Mouse (Mus musculus) R1 (cell line): Measurements from ENCODE around the gene Mtmr3.

ENCODE experiments used
- DNase-seq: peaks from one replicate; pipeline ENCODE4 v3.0.0-alpha.2; 2018; ENCODE audit warnings: low read depth, low spot score

The Mtmr3 gene

DNA sequence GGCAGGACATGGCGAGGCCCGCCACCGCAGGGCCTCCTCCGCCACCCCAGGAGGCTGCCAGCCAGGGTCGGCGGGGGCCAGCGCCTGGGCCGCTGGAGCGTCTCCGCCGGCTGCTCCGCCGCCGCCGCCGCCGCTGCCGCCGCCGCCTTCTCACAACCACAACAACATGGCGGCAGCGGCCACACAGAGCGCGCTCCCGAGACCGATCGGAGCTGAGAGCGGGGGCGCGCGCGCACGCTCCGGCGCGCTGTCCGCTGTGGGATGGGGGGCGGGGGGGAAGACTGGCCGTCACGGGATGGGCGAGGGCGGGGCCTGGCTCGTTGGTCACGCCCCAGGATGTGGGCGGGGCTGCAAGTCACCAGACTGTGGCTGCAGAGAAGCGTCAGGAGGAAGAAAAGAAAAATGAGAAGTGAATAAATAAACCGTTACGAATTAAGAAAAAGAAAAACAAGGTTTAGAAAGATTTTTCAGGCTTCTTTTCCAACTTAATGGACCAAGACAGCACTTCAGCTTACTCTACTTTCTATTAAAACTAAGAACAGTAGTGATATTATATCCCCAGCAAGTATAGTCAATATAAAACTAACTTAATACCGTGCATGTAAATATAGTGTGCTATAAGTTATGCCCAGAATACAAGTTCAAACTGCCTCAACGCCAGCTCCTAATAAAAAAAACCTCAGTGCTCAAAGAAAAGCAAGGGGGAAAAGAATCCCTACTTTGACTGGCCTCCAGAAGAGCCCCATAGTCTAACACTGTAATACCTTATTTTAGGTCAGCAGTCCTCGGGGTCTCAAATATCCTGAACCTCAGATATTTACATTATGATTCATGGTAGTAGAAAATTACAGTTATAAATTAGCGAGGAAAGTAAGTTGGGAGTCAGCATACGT, at the start of gene Mtmr3:
Mtmr3 (minus strand) TSS at position 256 of the 893 bp plus-strand sequence.
- peak; percentile 94 for DNase-seq

DNA sequence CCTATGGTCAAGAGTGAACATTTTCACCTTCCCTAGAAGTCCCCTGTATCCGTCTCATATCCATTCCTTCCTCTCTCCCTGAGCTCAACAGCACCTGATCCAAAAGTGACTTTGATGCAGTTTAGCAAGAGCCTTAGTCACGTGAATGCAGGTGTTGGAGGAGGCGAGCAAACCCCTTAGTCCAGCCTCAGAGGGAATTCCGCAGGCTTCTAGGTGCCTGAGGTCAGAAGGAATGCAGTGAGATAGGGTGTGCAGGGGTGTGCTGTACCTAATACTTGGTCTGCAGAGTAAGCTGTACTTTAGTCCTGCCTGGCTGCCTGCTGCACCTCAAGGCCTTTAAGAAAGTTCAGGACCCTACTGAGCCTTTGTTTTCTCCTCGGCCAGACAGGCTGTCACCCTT, 49.1 kb upstream of the Mtmr3 start:
- peak; percentile 76 for DNase-seq

DNA sequence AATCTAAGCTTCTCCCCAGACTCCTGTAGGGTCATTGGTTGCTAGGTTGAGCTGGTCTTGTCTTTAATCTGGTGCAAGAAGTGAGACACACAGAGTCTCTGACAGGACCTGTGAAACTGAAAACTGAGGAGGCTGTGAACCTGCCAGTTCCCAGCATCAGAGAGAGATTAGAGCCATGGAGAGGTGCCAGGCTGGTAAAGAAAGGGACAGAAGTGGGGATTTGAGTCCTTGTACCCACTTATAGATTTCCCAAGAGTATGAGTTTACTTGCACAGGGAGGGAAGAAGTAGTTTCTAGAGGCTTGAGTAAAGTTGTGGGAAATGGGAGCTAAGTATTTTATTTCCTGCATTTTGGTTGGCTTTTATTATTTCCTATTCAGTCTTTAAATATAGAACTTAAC, 46.5 kb upstream of the Mtmr3 start:
- DNase-seq = no peak

DNA sequence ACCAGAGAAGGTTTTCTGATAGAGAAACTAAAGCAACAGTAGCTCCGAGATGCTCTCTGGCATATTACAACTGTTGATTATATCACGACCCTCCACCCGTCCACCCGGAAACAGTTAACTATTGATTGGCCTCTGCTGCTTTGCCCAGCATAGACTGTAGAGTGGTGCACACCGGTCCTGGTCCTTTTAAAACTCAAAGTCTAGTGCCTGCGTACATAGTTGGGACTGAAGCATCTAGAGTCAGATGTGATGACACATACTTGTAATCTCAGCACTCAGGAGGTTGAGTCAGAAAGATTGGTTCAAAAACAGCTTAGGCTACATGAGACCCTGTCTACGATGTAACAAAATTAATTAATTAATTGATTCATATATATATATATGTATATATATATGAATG, 43.6 kb upstream of the Mtmr3 start:
- no peak for DNase-seq

DNA sequence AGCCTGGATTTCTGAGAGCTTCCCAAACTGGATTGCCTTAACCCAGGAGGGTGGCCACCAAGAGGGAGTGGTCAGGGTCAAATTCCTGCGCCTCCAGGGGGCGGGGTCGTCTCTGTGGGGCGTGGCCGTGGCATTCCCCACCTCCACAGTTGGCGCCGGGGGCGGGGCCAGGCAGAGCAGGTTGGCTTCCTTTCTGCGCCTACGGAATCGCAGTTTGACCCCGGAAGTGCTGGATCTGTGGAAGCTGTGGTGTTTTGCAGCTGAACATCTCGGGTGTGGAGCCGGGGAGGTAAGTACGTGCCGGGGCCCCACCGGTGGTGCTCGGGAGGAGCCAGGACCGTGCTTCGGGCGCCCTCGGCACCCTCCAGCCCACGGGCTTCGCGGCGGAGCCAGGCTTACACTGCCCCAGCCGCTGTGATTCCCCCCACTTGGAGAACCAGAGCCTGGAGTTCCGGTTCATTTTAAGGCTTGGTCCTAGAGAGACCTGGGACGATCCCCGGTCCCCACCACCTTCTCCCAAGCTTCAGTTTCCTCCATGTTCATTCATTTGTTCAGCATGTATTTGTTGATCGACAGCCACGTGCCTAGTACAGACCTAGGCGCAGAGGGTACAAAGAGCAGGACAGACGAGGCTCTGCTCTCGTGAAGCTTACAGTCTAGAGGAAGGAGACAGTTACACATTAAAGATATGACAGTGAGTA, 43.0 kb upstream of the Mtmr3 start, which contains the start of gene Ascc2:
Ascc2 (plus strand) TSS at position 214 of the 701 bp plus-strand sequence.
- peak; percentile 96 for DNase-seq

DNA sequence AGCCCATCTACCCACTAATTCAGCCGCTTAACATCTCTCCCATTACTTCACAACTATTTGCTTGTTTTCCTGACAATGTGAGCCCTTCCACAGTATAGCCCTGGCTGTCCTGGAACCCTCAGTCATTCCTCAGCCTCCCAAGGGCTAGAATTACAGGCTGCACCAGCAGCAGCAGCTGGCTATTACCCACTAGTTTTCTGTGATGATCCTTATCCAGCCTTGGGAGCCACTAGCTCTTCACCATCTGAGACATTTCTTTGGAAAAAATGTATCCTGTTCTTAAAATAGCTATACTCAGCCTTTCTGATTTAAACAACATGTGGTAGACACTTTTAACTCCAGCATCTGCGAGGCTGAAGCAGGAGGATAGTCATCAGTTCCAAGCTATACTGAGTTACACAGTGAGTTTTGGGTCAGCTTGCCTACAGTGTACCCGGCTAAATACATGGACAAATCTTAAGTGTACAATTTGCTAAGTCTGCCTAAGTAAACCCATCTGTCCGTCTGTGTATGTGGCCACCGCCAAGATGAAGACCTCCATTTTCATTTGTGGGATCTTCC, 42.2 kb upstream of the Mtmr3 start:
- DNase-seq = no peak

DNA sequence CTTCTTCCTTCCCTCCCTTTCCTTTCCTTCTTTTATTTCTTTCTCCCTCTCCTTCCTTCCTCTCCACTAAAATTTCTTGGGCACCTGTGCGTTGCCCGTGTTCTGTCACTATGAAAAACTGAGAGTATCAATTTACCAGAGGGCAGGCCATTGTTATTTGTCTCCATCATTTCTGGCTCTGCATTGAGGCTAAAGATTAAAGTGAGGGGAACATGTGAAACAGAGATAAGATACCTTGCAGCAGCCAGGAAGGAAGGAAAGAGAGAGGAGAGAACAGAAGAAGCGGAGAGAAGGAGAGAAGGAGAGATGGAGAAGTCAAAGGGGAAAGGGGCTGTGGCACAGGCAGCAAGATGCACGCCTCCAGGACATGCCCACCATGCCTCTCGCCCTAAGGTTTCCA, 39.7 kb upstream of the Mtmr3 start:
- DNase-seq = no peak

DNA sequence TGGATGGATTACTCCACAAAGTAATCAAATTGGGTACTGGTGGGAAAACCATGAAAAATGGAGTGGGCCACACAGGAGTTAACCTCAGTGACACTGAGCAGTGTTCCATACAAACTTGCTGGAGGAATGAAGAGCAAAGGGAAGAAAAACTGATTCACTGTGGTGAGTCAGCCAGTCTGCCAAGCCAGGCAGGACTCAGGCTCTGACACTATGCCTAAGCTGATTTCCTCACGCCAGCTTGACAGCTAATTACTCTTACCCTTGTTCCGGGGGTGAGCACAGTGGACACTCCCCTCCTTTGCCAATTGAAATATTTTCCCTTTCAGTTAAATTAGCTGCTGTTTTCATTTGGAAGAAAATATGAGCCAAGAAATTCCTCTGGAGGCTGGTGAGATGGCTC, 38.8 kb upstream of the Mtmr3 start:
- no peak for DNase-seq

DNA sequence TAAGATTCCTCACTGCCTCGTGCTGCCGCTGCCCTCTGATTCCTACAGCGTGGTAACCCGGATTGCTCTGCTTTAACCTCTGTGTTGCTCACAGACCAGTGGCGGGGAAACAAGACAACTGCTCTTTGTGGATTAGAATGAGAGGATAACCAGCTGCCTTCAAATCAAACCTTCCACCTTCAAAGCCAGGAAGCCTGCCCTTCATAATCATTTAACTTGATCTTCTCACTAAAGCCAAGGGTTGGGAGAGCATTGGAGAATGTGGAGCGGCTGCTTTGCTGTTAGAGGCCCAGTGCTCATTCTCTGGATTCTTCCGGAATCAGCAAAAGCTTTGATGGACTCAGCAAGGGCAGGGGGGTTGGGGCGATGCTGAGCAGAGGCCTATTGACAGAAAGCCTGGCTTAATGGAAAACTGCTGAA, 35.2 kb upstream of the Mtmr3 start:
- peak; percentile 33 for DNase-seq

DNA sequence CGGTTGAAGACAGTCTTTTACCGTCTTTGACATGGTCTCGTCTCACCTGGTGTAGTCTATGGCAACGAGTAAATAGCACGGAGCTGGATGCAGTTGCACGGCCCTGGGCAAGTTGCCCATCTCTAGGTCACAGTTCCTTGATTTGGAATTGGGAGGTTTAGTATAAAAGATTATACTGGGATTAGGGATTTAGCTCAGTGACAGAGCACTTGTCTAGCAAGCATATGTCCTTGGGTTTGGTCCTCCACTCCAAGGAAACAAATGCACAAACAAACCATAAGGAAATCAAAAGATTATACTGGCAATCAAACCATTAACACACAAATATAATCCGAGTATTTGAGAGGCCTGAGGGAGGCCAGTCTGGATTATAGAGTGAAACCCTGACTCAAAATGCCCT, 33.0 kb upstream of the Mtmr3 start:
- no peak for DNase-seq

DNA sequence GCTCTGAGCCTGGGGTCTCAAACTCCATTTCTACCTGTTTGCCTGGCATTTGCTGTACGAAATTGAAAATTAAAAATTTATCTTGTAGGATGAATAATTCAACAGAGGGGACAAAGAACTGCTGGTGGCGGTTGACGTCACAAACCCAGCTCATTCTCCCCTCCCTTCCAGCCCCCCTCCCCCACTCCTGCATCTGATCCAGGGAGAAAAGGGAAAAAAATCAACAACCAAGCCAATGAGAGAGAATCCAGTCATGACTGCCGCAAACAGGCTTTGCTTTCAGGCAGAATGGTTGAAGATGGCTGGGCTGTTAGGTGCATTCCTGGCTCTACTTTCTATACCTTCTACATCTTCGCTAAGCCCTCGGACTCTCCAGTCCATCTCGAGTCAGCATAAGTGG, 31.3 kb upstream of the Mtmr3 start:
- no peak for DNase-seq

DNA sequence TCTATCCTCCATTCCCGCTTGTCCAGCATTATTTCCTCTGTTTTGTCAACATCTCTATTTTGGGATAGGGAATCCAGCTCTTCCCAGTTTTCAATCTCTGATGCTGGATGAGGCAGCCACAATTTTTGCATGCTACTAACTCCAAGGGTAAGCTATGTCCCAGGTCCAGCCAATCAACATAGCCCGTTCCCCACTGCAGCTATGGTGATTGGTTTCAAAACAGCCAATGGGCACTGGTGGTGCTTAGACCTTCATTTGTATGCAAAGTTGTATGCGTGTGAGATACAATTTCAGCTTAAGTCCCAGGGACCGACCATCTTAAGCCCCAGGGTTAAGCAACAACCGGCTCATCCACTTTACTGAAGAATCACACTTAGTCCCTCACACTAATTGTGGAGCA, 28.3 kb upstream of the Mtmr3 start:
- peak; percentile 86 for DNase-seq

DNA sequence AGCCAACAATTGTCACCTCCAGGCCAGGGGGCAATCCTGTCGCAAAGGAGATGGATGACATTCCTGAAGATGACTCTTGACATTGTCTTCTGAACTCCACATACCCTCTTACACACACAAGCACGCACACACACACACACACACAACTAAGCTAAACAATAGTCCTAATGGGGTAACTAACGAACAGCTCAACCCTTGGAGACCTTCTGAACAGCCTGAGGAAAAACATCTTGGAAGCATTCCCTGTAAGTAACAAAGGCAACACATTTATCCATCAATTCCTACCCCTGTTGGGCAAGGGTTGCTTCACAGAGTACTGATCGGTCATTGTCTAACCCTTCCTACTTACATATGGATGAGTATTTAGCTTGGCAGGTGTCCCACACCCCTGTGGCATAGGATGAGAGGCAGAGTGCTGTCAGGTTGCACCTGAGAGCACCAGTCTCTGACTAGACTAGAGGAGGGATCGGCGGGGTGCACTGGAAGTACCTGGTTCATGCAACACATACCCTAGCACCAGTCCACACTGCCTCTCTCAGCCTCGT, 27.9 kb upstream of the Mtmr3 start:
- DNase-seq = no peak

DNA sequence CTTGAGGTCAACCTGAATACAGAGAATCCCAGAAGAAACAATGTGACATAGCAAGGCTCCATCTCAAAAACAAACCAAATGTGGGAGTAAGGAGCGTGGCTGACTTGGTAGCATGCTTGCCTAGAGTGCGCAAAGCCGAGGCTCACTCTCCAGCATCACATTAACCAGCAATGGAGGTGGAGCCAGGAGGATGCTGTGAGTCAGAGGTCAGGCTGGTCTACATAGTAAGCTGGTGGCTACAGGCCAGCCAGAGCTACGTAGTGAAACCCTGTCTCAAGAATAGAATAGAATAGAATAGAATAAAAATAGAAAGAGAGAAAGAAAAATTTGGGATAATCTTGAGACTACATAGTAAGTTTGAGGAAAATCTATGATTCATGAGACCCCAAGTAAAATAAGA, 27.2 kb upstream of the Mtmr3 start:
- DNase-seq = no peak

DNA sequence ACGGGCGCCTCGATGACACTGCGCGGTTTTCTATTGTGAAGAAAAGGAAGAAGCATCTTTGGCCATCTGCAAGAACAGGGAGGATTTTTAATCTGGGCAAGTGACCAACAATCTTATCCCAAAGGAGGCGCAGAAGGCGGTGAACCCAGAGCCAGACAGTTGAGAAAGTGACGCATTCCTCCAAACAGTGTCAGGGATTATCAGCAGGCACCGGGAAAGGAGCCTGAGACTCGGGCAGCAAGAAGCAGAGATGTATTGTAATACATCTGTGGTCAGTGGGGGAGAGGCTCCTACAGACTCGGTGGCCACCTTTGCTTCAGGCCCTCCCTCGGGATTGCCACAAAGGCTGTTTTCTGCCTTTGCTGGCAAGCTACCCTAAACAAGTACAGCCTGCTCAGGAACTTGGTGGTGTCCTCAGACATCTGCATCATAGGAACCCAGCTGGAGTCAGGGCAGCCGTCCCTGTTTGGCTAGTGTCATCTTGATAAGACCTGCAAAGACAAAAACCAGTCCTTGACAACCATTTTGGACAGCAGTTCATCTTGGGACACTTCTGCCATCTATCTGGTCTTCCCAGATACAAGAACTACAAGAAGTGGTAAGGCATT, 25.9 kb upstream of the Mtmr3 start:
- no peak for DNase-seq

DNA sequence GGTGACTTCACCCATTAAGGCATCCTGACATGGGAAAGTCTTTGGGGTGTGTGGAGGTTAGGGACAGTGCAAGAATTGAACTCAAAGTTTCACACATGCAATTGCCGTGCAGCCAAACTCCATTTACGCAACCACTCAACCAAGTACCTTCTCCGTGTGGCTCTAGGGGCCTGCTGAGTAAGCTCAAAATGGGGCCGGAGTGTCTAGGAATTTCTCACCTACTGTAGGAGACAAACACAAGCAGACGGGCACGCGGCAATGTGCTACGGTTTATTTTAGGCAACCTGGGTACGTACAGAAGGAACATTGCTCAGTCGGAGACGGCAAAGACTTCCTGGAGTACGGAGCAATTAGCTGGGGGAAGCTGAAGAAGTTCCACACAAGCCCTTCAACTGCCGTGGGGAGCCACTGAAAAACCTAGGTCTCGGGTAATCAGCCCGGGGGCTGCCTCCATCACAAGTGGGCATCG, 25.4 kb upstream of the Mtmr3 start, which contains the start of gene Gm11032:
Gm11032 (plus strand) TSS at position 51 of the 469 bp plus-strand sequence.
- no peak for DNase-seq

DNA sequence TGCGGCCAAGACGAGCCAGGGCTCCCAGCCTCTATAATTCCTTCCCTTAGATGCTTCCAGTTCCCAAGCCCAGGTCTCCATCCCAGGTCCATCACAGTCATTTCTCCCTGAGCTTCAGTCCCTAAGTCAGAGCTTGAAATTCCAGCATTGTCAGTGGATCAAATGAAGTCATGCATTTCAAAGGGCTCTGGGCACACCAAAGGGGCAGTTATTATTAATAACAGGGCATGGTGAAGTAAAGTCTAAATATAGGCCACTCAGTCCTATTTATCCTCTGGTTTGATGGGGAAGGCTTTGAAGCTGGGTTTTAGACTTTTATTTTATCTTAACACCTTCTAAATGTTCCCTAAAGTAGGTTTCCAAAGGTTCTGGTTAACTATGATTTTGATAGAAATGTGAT, 17.2 kb upstream of the Mtmr3 start:
- DNase-seq = no peak

DNA sequence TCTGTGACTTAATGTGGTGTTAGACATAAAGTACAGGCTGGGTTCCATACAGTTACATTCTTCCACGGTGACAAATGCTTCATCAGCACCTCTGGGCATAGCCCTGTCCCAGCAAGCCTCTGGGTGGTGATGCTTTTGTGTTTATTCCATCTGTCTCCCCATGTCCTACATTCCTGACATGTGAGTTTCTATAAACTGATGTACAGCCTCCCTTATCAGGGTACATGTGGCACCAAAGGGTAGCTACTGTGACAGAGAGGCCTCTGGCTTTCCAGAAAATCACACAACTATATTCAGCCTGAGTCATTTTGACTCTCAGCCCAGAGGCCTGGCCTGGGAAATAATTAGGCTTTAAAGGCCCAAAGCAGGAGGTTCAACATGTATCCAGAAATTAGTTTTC, 11.9 kb upstream of the Mtmr3 start:
- DNase-seq = no peak

DNA sequence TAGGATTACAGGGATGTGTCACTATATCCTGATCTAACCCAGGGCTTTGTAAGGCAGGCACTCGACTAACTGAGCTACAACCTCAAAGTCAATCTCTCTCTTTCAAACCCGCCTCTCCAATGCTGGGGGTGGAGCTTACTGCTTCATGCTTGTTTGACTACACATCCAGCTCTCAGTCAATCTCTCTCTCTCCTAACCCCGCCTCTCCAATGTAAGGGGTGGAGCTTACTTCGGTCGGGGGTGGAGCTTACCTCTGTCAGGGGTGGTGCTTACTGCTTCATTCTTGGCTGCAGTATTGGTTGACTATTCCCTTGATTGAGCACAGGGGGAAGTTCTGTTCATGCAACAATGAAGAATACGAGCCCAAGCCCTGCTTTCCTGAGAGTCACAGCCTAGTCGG, 10.8 kb upstream of the Mtmr3 start:
- DNase-seq = peak; percentile 97

DNA sequence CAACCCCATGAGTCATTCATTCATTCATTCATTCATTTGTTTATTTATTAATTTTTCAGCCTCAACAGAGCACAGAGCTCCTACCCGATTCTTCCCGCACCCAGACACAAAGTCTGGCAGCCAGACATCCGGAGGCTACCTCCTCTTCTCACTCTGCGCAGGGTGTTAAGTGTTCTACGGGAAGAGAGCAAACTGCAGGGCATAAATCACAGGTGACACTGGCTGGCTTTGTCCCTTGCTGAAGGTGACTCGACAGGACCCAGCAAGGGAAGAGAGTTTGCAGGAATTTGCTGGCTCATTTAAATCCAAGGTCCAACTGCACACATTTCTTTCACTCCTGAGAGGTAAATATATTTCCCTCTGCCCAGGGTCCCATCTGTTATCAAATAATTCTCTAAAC, 9.8 kb upstream of the Mtmr3 start:
- no peak for DNase-seq

DNA sequence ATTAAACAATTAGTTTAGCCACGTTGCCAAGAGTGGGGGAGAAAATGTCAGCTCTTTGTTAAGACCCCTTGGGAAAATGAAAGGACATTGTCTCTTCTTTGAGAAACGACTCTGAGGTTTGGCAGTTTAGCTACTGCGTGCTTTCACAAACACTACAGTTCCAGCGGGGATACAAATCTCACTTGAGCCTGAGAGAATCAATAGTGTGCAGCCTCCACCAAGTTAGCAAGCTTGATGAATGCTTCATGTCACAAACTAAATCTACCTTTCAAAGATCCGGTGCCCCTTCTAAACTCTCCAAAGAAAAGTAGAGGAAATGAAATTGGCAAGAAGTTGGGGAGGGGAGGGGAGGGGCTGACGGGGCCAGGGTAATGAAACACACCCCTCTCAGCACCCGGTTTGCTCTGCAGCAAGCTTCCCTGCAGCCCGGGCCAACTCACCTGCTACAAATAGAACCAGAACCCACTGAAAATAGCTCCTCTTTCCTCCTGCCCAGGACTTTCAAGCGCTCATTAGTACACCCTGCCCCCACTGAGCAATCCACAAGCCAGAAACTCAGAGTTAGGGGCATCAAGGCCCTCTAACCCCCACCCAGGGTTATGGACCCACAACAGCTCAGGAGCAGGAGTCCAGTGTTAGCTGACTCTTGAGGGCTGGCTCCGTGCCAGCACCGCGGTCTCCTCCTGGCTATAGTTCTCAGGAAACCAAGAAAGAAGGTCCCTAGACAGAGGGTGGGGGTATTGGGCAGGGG, 8.2 kb upstream of the Mtmr3 start:
- DNase-seq = peak; percentile 21
